Mouse (Mus musculus): ENCODE measurements around the gene Mre11a. TPM values are rescaled to one million over a fixed set of nuclear protein-coding genes. Genes with fewer than 3 reads are reported as not detected.
A peak's percentile ranks its signal among the peaks of the same experiment; 100 is the strongest.

Mre11a gene
- 8.6 and 9.3 TPM in 2 replicates for polyA plus RNA-seq (2012; rRNA removed)

GRCm38 (mm10) chr9:14784039-14785002 lies at the start of gene Mre11a, which contains the start of gene Ankrd49:
TSS of gene Mre11a (plus strand) at chr9:14784654.
TSS of gene Ankrd49 (minus strand) at chr9:14784856.
- peak; percentile 78 for DNase-seq (ENCODE audit: low spot score)

DNA sequence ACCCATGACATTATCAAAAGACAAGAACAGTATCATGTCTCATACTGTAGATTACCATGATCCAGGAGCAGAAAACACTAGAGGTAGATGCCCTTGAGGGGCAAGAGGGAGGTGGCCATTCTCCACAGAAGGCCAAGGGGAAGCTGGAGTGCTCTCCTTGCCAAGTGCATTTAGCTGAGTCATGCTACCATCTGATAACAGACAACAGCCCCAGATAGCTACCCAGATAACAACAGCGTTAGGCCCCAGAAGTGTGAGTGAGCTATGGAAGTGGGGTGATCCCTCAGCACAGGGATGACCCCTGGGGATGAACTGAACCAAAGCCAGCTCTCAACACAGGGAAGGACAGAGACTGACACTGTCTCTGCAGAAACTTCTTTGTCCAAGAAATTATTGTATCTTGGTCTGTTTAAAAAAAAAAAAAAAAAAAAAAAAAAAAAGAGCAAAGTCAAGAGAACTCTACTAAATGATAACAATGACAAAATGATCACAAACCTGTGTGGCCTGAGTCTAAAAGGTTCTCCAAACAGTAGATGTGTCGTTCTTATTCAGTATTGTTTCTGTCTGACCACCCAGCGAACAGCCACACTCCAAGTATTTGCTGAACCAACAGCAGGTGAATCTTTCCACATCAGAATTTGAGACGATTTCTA lies 44.8 kb upstream of the Mre11a start:
- DNase-seq (ENCODE audit: low spot score) = no peak

DNA sequence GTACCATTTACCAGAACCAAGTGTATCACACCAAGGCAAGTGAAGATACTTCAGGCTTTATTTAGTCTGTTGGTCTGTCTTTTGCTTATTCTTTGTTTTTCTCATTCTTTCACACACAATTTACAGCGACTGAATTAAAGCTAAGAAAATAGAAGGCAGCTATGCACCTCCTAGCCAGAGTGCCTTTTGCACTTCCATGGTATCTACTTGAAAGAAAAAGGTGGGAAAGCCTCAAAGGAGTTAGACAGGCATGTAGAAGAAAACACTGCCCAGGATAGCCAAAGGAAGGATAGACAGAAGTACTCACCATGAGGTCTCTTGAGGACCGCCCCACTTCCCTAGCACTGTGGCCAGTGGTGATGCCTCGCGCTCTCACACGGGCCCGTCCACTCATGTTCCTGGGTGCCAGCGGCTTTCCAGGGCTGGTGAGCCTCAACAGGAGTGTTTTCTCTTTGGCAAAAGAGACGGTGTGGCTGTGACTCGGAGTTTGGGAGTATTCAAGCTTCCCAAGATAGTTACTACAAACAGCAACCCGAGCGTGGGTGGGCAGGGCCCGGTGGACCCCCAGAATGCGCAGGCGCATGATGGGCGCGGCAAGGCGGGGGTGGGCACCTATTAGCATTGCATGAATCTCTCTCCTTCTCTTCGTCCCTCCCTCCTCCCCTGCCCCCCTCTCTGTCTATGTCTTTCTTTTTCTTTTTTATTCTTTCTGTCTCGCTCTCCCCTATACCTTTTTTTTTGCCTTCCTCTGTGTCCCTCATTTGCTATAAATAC lies 44.1 kb upstream of the Mre11a start, which contains the start of gene Piwil4:
Gene Piwil4, minus strand, starts transcription at position 583 of the 774 bp plus-strand sequence.
- no peak for DNase-seq (ENCODE audit: low spot score)

GRCm38 (mm10) chr9:14750901-14751502 lies 33.5 kb upstream of the Mre11a start:
- no peak for DNase-seq (ENCODE audit: low spot score)

GRCm38 (mm10) chr9:14751503-14752000 lies 32.9 kb upstream of the Mre11a start:
- DNase-seq (ENCODE audit: low spot score) = peak; percentile 34

- DNase-seq (ENCODE audit: low spot score) = peak; percentile 66
Measured at GRCm38 (mm10) chr9:14752001-14752522, 32.4 kb upstream of the Mre11a start, which contains the start of gene Fut4. TSS of gene Fut4 (minus strand) at chr9:14752393.

GRCm38 (mm10) chr9:14753947-14754346 lies 30.5 kb upstream of the Mre11a start:
- no peak for DNase-seq (ENCODE audit: low spot score)

DNA sequence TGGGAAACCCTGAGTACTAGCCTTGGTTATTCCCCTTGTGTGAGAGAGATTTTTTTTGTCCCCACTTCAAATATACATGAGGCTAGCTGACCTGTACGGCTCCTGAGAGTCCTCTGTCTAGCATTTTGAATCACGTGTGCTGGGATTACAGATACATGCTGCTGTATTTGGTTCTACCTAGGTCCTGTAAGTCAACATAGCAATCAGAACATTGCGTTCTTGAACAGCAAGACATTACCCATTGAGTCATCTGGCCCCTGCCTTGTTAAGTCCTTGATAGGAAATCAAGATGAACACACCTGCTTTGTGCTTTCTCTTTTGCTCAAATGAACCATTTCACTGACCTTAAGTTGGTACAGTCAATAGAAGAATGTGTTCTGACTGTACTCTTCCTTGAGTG lies 30.0 kb upstream of the Mre11a start:
- no peak for DNase-seq (ENCODE audit: low spot score)

- DNase-seq (ENCODE audit: low spot score) = no peak
Measured at GRCm38 (mm10) chr9:14758590-14758989, 25.9 kb upstream of the Mre11a start.

GRCm38 (mm10) chr9:14759261-14759660 lies 25.2 kb upstream of the Mre11a start:
- no peak for DNase-seq (ENCODE audit: low spot score)

DNA sequence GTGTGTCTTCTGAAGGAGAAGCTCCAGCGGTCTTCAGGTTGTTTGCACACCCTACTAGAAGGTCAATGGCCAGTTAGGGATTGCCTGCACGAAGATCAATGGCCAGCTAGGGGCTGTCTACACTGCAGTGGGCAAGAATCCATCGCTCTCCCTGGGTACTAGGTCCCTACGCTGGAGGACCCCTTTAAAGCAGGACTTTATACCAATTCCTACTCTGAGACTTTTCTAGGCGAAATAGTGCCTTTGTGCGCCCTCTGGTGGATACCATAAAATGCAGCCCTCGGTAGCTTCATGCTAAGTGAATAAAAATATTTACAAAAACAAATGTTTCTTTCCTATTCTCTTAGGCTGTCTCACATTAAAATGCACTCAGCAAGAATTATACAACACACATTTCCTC lies 19.7 kb upstream of the Mre11a start:
- no peak for DNase-seq (ENCODE audit: low spot score)

GRCm38 (mm10) chr9:14769811-14770210 lies 14.6 kb upstream of the Mre11a start:
- no peak for DNase-seq (ENCODE audit: low spot score)

GRCm38 (mm10) chr9:14770803-14771471 lies 13.5 kb upstream of the Mre11a start, which contains the start of gene 1700012B09Rik:
TSS of gene 1700012B09Rik (minus strand) at chr9:14771030.
- DNase-seq (ENCODE audit: low spot score) = no peak

- no peak for DNase-seq (ENCODE audit: low spot score)
Measured at GRCm38 (mm10) chr9:14772074-14772473, 12.4 kb upstream of the Mre11a start.

DNA sequence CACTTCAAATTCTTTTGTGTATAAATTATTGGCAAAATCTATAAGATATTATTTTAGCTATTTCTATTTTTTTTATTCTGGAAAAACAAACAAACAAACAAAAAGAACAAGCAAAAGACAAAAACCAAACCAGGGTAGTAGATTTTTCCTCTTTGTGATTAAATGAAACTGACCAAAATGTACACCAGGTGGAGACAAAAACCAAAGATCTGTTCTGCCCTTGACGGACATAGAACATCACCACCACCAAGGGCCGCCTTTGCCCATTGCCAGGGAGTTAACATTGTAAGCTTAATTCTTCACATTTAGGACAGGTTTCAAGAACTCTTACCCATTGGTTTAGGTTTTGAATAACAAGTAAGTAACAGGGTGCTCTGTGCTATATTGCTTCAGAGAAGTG lies 10.6 kb upstream of the Mre11a start:
- DNase-seq (ENCODE audit: low spot score) = no peak

GRCm38 (mm10) chr9:14778341-14778740 lies 6.1 kb upstream of the Mre11a start:
- no peak for DNase-seq (ENCODE audit: low spot score)

GRCm38 (mm10) chr9:14787356-14787755 lies 2.9 kb downstream of the Mre11a start:
- no peak for DNase-seq (ENCODE audit: low spot score)

DNA sequence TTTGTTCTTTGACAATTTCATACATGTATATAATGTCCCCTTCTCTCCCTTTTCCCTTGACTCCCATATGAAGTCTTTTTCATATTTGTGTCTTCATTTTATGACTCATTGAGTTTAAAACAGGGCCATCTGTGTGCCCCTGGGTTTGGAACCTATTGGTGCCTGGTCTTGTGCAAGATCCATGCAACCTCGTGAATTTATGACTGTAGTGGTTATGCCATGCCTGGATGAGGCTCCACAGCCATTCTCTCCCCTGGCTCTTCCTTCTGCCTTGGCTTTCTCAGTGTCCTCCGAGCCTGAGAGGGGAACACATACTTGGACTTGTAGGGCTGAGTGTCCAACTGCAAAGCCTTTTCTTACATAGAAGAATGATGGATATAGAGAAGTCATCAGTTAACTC lies 21.3 kb downstream of the Mre11a start:
- no peak for DNase-seq (ENCODE audit: low spot score)

GRCm38 (mm10) chr9:14806786-14807185 lies 22.3 kb downstream of the Mre11a start:
- no peak for DNase-seq (ENCODE audit: low spot score)

DNA sequence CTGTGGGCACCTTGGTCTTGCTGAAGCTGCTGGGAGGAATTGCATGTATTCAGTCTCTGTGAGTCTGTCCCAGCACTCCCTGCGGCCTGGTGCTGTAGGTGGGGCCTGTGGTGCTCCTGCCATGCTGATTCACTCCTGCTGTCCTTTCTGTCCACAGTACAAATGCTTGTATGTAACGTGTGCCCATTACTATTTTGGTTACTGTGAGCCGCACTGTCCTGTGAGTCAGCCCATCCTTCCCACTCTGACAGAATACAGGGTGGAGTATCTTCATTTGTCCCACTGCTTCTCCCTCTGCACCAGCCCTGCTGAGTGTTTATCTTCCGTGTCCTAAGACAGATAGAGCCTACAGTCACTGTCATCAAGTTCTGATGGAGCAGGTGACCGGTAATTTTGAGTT lies 25.7 kb downstream of the Mre11a start:
- no peak for DNase-seq (ENCODE audit: low spot score)

All from urinary bladder, adult 2 months (tissue).